Mouse (Mus musculus): ENCODE data around the gene Gm42420.

The Gm42420 gene

GRCm38 (mm10) chr6:39585517-39585916 lies at the start of gene Gm42420:
Gene Gm42420 (plus strand): TSS chr6:39585753.
- no peak for DNase-seq (ENCODE audit: low spot score)

GRCm38 (mm10) chr6:39536621-39537020 lies 48.9 kb upstream of the Gm42420 start:
- DNase-seq (ENCODE audit: low spot score): no peak

- DNase-seq (ENCODE audit: low spot score): no peak
Measured at GRCm38 (mm10) chr6:39537276-39537675, 48.3 kb upstream of the Gm42420 start.

GRCm38 (mm10) chr6:39538227-39538626 lies 47.3 kb upstream of the Gm42420 start:
- DNase-seq (ENCODE audit: low spot score): no peak

- DNase-seq (ENCODE audit: low spot score): no peak
Measured at GRCm38 (mm10) chr6:39539679-39540155, 45.8 kb upstream of the Gm42420 start.

- no peak for DNase-seq (ENCODE audit: low spot score)
Measured at GRCm38 (mm10) chr6:39540563-39540962, 45.0 kb upstream of the Gm42420 start.

- DNase-seq (ENCODE audit: low spot score): peak; percentile 72
Measured at GRCm38 (mm10) chr6:39542631-39543597, 42.6 kb upstream of the Gm42420 start.

- peak; percentile 56 for DNase-seq (ENCODE audit: low spot score)
Measured at GRCm38 (mm10) chr6:39543769-39544420, 41.7 kb upstream of the Gm42420 start.

- no peak for DNase-seq (ENCODE audit: low spot score)
Measured at GRCm38 (mm10) chr6:39545474-39545873, 40.1 kb upstream of the Gm42420 start.

- no peak for DNase-seq (ENCODE audit: low spot score)
Measured at GRCm38 (mm10) chr6:39548030-39548429, 37.5 kb upstream of the Gm42420 start.

GRCm38 (mm10) chr6:39551981-39552636 lies 33.4 kb upstream of the Gm42420 start:
- no peak for DNase-seq (ENCODE audit: low spot score)

GRCm38 (mm10) chr6:39554888-39555647 lies 30.5 kb upstream of the Gm42420 start:
- no peak for DNase-seq (ENCODE audit: low spot score)

- DNase-seq (ENCODE audit: low spot score): no peak
Measured at GRCm38 (mm10) chr6:39555648-39555945, 30.0 kb upstream of the Gm42420 start.

GRCm38 (mm10) chr6:39556900-39557659 lies 28.5 kb upstream of the Gm42420 start:
- DNase-seq (ENCODE audit: low spot score): peak; percentile 61

GRCm38 (mm10) chr6:39557723-39558261 lies 27.8 kb upstream of the Gm42420 start, which contains the start of gene Dennd2a:
Gene Dennd2a (minus strand): TSS chr6:39557867.
- peak; percentile 86 for DNase-seq (ENCODE audit: low spot score)

GRCm38 (mm10) chr6:39559276-39559939 lies 26.1 kb upstream of the Gm42420 start:
- no peak for DNase-seq (ENCODE audit: low spot score)

GRCm38 (mm10) chr6:39562166-39563015 lies 23.2 kb upstream of the Gm42420 start:
- peak; percentile 51 for DNase-seq (ENCODE audit: low spot score)

GRCm38 (mm10) chr6:39567528-39567927 lies 18.0 kb upstream of the Gm42420 start:
- no peak for DNase-seq (ENCODE audit: low spot score)

GRCm38 (mm10) chr6:39570426-39570825 lies 15.1 kb upstream of the Gm42420 start:
- DNase-seq (ENCODE audit: low spot score): no peak
